Mouse (Mus musculus) left cerebral cortex, adult 2 months (tissue): Measurements from ENCODE around the gene 4930556J24Rik. TPM values are rescaled to one million over a fixed set of nuclear protein-coding genes. Genes with fewer than 3 reads are reported as not detected.

ENCODE experiments used
- DNase-seq, 2 experiments: peaks; one replicate each; pipeline ENCODE4 v3.0.0; 2021 to 2022; ENCODE audit warnings: low spot score in 2 of 2, mixed read lengths in 1 of 2; ENCODE audit errors: extremely low spot score in 1 of 2
- H3K27ac ChIP-seq: fragments of 200-600 bp; 2 replicates; pipeline ENCODE4 v1.8.1; 2022
- H3K4me3 ChIP-seq: fragments of 200-600 bp; 2 replicates; pipeline ENCODE4 v1.8.1; 2022
- CTCF ChIP-seq: fragments of 200-600 bp; IDR thresholded peaks from 2 replicates; pipeline ENCODE4 v1.8.1; 2022; ENCODE audit warnings: antibody characterized with exemption, mild to moderate bottlenecking, moderate library complexity
- intact Hi-C: fragments of 180-260 bp; cut with DNase I; formaldehyde crosslinking; loops from one replicate; pipeline ENCODE4 v1.15.1; 2025
- total RNA-seq, 2 experiments: library from RNA; stranded (reverse); gene quantifications; 2 replicates each; pipeline ENCODE4 v1.2.3; 2021

Gene 4930556J24Rik
- total RNA-seq, 2 experiments from 2014 or later, result 0.29 TPM; not detected in 1

GRCm38 (mm10) chr11:3993914-3994313 is 17.3 kb upstream of the 4930556J24Rik start:
- no peak for TF ChIP-seq CTCF
- no peak overlapping the region for H3K4me3 ChIP-seq
- DNase-seq, result no peak
- H3K27ac ChIP-seq, result no peak overlapping the region
- intact Hi-C loops, result no loop called here

- intact Hi-C loops, result no loop called here
- Histone ChIP-seq H3K4me3 (no peak overlapping the region), H3K27ac (no peak overlapping the region)
- DNase-seq, result no peak
- no peak for TF ChIP-seq CTCF
Measured at GRCm38 (mm10) chr11:3993132-3993531, 16.6 kb upstream of the 4930556J24Rik start.

- intact Hi-C loops, result no loop called here
- TF ChIP-seq CTCF, result no peak
- no peak for DNase-seq
- no peak overlapping the region for H3K27ac ChIP-seq
- H3K4me3 ChIP-seq, result no peak overlapping the region
Measured at GRCm38 (mm10) chr11:3989748-3990147, 13.2 kb upstream of the 4930556J24Rik start.

GRCm38 (mm10) chr11:3983863-3984745 is 7.5 kb upstream of the 4930556J24Rik start:
- no peak for DNase-seq
- Histone ChIP-seq H3K27ac (peak overlapping the region; percentile 87), H3K4me3 (peak overlapping the region; percentile 52)
- no peak for TF ChIP-seq CTCF
- intact Hi-C loops, result no loop called here

- TF ChIP-seq CTCF, result no peak
- H3K27ac ChIP-seq, result peak within 1 kb of the TSS; percentile 87
Measured at GRCm38 (mm10) chr11:3983291-3983862, 6.8 kb upstream of the 4930556J24Rik start, which contains the start of gene Gal3st1. TSS of gene Gal3st1 (plus strand) at chr11:3983636.

GRCm38 (mm10) chr11:3982275-3983209 is 6.0 kb upstream of the 4930556J24Rik start:
- intact Hi-C loops, result no loop called here
- no peak overlapping the region; the same call in 1 of the 2 replicates for H3K4me3 ChIP-seq
- DNase-seq, result no peak
- peak overlapping the region; percentile 87 for H3K27ac ChIP-seq
- no peak for TF ChIP-seq CTCF

More at GRCm38 (mm10) chr11:3983291-3983862, 6.8 kb upstream of the 4930556J24Rik start, which contains the start of gene Gal3st1:
- H3K4me3 ChIP-seq, result peak within 1 kb of the TSS; percentile 52
- DNase-seq, result peak; percentile 35 to 46
- intact Hi-C loops, result no loop called here

- H3K27ac ChIP-seq, result no peak overlapping the region
- H3K4me3 ChIP-seq, result no peak overlapping the region
- no peak for TF ChIP-seq CTCF
- DNase-seq, result no peak
- intact Hi-C loops, result no loop called here
Measured at GRCm38 (mm10) chr11:3981536-3981935, 5.0 kb upstream of the 4930556J24Rik start.

- Histone ChIP-seq H3K4me3 (no peak overlapping the region), H3K27ac (no peak overlapping the region)
- DNase-seq, result no peak
- TF ChIP-seq CTCF, result no peak
- intact Hi-C loops, result no loop called here
Measured at GRCm38 (mm10) chr11:3978421-3978820, 1.8 kb upstream of the 4930556J24Rik start.

- Histone ChIP-seq H3K27ac (no peak overlapping the region), H3K4me3 (no peak overlapping the region)
- no peak for DNase-seq
- no peak for TF ChIP-seq CTCF
- intact Hi-C loops, result no loop called here
Measured at GRCm38 (mm10) chr11:3974311-3974710, 2.3 kb downstream of the 4930556J24Rik start.

GRCm38 (mm10) chr11:3973081-3973480 is 3.5 kb downstream of the 4930556J24Rik start:
- no peak overlapping the region for H3K27ac ChIP-seq
- intact Hi-C loops, result no loop called here
- TF ChIP-seq CTCF, result no peak
- no peak for DNase-seq
- no peak overlapping the region for H3K4me3 ChIP-seq

GRCm38 (mm10) chr11:3970361-3970760 is 6.2 kb downstream of the 4930556J24Rik start:
- DNase-seq, result peak in 1 of 2 experiments; percentile 5
- intact Hi-C loops, result no loop called here
- Histone ChIP-seq H3K4me3 (no peak overlapping the region), H3K27ac (no peak overlapping the region)
- TF ChIP-seq CTCF, result no peak
